Mouse (Mus musculus) layer of hippocampus, postnatal 14 days (tissue): Measurements from ENCODE around the gene Vps37c. TPM values are rescaled to one million over a fixed set of nuclear protein-coding genes. Genes with fewer than 3 reads are reported as not detected.

Source experiments
- total RNA-seq, 2 experiments: library from RNA; stranded (reverse); gene quantifications; 2 replicates each; pipeline ENCODE4 v1.2.3; 2021

Gene Vps37c
- total RNA-seq, 2 experiments from 2014 or later, result 25.1 to 26.6 TPM

Other genes starting within 250 kb of the Vps37c start
- 10 to 100 TPM; 58.7 to 58.9 TPM for gene Lrrc10b, start 231.3 kb upstream of the Vps37c start, total RNA-seq
- gene Ppp1r32, start 205.8 kb upstream of the Vps37c start, total RNA-seq, result 1 to 10 TPM; 1.5 to 1.6 TPM
- gene Cpsf7, start 163.5 kb upstream of the Vps37c start, total RNA-seq, result 10 to 100 TPM; 63.5 to 71.9 TPM
- 10 to 100 TPM; 57.6 to 62.0 TPM for gene Sdhaf2, start 162.6 kb upstream of the Vps37c start, total RNA-seq
- 10 to 100 TPM; 10.1 to 11.8 TPM for gene Tmem216, start 132.5 kb upstream of the Vps37c start, total RNA-seq
- 10 to 100 TPM; 13.0 to 13.9 TPM for gene Cyb561a3, start 111.6 kb upstream of the Vps37c start, total RNA-seq
- 10 to 100 TPM; 12.4 to 12.6 TPM for gene Tmem138, start 111.4 kb upstream of the Vps37c start, total RNA-seq
- 100 to 1,000 TPM; 202 to 215 TPM for gene Ddb1, start 83.4 kb upstream of the Vps37c start, total RNA-seq
- gene Tkfc, start 83.1 kb upstream of the Vps37c start, total RNA-seq, result 10 to 100 TPM; 21.7 to 24.4 TPM
- under 1 TPM; 0.60 to 0.91 TPM for gene Vwce, start 54.5 kb upstream of the Vps37c start, total RNA-seq
- not detected for gene Pga5, start 10.7 kb upstream of the Vps37c start, total RNA-seq
- under 1 TPM in 1 of 2 experiments, not detected in 1; 0.19 TPM for gene Cd5, start 50.3 kb downstream of the Vps37c start, total RNA-seq
- under 1 TPM; 0.14 to 0.41 TPM for gene Cd6, start 141.3 kb downstream of the Vps37c start, total RNA-seq
- 1 to 10 TPM; 1.8 to 3.0 TPM for gene Slc15a3, start 151.0 kb downstream of the Vps37c start, total RNA-seq
- gene Tmem132a, start 181.2 kb downstream of the Vps37c start, total RNA-seq, result 100 to 1,000 TPM; 221 to 224 TPM
- 10 to 100 TPM; 33.2 to 40.9 TPM for gene Tmem109, start 193.3 kb downstream of the Vps37c start, total RNA-seq
- gene Prpf19, start 206.5 kb downstream of the Vps37c start, total RNA-seq, result 100 to 1,000 TPM; 198 to 203 TPM
- gene Zp1, start 231.9 kb downstream of the Vps37c start, total RNA-seq, result not detected
- under 1 TPM; 0.29 to 0.32 TPM for gene Ptgdr2, start 248.4 kb downstream of the Vps37c start, total RNA-seq